Mouse (Mus musculus) T-helper 1 cell (primary cell): ENCODE measurements around the gene Nup62cl.

Source experiments
- in situ Hi-C: fragments of 300-600 bp; cut with MboI, MseI; formaldehyde crosslinking; loops from one replicate; pipeline ENCODE4 v1.15.1; 2025; ENCODE audit warnings: high pct_unique_total_duplicates

Nup62cl gene

DNA sequence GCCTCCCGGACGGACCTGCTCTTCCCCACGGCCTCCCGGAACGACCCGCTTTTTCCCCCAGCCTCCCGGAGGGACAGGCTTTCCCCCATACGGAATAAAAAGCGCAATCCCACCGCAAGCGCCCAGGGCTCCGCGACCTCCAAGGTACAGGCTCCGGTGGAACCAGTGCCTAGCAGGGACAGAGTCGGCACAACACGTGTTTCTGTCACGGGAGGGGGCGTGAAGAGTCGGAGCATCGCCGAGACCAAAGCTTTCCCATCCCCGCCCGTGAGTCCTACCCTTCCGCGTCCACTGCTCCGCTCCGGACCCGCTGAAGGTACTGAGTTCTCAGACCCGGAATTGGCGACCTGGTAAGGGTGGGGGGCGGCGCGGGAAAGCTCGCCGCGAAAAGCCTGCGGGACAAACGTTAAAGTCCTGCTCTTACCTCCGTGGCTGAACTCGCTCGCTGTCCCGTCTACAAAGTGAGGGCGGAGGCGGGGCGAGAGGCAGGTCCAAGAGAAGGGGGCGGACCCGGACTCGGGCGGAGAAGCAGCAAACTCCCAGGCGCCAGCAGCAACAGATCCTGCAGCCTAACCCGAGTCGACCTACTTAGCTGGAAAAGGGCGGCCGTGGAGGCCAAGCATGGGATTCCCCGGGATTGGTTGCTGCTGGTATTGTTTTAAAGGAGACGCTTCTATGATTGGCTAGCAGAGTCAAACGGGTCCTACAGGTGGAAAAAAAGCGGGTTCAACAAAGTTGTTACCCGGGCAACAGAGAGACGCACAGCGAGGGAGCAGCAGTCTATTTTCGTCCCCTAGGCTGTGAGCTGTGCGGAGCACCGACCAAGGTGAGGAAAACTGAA lies at the start of gene Nup62cl, which contains the start of gene Pih1h3b:
Nup62cl (minus strand) TSS at position 578 of the 841 bp plus-strand sequence.
Pih1h3b (plus strand) TSS at position 745 of the 841 bp plus-strand sequence.
- in situ Hi-C loops: no loop called here

DNA sequence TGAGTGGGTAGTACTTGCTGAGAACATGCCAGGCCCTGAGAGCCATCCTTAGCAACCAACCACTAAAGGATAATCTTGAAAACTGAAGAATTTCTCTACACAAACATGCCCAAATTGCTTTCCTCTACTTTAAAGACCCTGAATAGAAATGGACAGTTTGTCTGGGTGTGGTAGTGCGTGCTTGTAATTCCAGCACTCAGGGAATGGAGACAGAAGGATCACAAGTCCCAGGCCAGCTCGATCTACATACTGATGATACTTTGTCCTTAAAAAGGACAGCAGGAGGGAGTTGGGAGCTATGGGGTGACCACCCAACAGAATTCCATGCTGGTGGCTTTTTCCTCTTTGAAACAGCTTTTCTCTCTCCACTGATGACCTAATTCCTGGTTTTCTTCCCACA lies 31.6 kb upstream of the Nup62cl start:
- in situ Hi-C loops: no loop called here

DNA sequence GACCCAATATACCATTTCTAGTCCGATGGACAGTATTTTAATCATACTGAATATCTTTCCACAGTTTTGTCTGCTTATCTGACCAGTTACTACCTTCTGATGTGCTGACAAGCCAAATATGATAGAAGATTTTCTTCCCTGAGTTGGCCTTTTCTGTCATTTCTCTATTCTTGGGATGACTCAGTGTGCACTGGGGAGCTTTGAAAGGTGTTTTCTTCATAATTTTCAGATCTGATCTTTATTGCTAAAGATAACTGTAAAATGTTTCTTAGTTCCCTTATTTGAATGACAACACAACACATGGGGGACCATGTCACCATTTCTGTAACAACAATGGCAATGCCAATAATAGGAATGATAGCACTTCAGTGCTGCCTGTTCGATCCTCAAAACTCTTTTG lies 20.0 kb upstream of the Nup62cl start:
- in situ Hi-C loops: no loop called here

DNA sequence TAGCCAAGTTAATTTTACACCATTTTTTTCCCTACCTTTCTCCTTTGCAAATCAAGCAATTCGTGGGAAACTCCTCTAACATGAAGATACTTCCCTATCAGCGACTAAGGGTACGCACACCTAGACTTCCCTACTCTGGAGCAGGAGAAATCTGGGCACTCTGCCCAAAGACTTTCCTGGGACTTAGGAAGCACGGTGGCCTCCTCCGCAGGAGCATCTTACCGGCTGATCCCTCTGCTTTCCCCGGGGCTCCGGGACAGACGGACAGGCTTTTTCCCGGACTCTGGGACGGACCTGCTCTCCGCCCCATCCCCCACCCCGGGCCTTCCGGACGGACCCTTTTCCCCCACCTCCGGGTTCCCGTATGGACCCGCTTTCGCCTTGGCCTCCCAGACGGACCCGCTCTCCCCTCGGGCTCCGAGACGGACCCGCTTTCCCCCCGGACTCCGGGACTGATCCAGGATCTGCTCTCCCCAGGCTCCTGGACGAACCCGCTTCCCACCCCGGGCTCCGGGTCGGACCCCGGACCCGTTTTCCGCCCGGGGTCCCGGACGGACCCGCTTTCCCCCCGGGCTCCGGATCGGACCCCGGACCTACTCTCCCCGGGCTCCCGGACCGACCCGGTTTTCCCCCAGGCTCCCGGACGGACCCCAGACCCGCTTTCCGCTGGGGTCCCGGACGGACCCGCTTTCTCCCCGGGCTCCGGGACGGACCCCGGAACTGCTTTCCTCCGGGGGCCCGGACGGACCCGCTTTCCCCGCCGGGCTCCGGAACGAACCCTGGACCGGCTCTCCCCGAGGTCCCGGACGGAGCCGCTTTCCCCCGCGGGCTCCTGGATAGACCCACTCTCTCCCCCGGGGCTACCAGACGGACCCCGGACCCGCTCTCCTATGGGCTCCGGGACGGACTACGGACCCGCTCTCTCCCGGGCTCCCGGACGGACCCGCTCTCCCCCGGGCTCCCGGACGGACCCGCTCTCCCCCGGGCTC lies 1.3 kb downstream of the Nup62cl start:
- in situ Hi-C loops: no loop called here

DNA sequence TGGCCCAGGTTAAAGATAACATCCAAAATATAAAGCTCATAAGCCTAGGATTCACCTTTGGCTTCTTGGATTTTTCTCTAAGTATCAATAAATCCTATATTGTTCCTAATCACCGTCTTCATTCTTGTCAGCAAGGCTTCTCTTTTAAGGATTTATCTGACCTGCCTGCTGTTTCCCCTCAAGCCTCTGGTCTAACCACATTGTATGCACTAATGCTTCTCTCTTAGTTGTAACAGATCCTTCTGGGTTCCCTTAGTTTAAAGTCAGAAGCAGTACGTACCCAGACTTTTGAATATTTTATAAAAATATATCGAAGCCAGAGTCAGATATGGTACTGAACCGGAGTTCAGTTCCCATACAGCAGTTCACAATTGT lies 63.8 kb downstream of the Nup62cl start:
- in situ Hi-C loops: loop anchor here (10.0 kb wide), 1 partner anchor 1156 kb away; no protein-coding TSS in a partner anchor

DNA sequence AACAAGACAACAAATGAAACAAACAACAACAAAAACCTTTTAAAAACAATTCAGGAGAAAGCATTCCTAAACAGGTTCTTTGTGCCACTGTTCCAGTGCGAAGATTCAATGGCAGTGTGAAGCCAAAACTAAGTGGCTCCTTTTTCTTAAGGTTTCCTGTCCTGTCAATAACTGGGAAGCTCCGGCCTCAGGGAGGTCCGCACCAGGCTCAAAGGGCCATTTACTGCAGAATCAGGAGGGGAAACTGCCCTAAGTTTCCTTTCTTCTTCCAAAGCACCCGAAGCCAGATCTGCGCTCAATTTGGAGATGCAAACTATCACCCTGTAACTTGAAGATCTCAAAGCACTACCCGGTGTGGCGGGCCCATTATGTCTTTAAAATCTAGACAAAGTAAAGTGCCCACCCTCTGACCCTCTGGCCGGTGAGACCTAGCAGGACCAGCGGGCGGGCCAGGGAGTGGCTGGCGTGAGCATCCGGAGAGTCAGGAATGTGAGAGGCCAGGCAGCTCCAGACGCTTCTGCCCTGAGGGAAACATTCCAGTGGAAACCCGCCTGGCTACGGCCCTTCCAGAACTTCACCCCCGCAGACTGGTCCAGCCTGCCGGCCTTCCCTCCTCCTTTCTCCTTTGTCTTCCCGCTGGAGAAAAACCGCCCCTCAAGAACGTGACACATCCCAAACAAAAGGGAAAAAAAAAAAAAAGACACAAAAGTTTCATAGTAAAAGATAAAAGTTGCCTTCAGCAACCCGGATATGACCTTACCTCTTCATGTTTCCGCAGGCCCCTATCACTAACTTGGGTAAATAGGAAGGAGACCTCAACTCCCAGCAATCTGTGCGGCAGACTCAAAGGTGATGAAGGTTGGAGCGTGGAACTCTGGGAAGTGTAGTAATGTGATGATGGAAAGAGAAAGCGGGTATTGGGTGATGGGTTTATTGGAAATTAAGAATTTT lies 64.5 kb downstream of the Nup62cl start, which contains the start of gene Rbm41:
Rbm41 (minus strand) TSS at position 856 of the 951 bp plus-strand sequence.
- in situ Hi-C loops: loop anchor here (10.0 kb wide), 1 partner anchor 1157 kb away; no protein-coding TSS in a partner anchor

DNA sequence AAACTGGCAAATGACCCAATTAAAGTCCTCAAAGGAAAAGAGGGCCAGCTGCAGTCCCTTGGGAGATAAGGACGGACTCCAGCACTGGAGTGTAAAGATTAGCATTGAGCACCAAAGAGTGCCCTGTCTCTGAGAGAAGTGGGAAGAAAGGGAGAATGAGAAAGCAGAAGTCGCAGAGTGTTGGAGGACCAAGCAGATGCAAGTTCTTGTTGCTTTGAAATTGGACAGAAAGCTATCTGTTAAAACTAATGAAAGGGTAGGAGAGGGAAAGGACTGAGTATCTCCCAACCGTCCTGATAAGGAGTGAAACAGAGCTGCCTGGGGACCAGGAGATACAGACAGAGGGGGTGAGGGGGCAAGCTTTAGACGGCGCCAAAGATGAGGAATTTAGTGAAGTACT lies 80.4 kb downstream of the Nup62cl start:
- in situ Hi-C loops: no loop called here
